8 mouse cellular contexts compared by ENCODE assay signal in genomic region chr10:67283516-67283915, GRCm38 (mm10). TPM values are rescaled to one million over a fixed set of nuclear protein-coding genes. Genes with fewer than 3 reads are reported as not detected.
DNase-seq lines count a peak whose midpoint lies in the region; ATAC-seq and TF ChIP-seq lines count a peak whose summit lies in the region.

No protein-coding gene starts in this region.

- peak overlapping the region; percentile 90 for H3K4me3 ChIP-seq in heart, embryonic 10.5 days
- H3K4me3 ChIP-seq in forebrain, embryonic 16.5 days (replicated peaks; ENCODE audit: low read length): no peak overlapping the region
- H3K4me3 ChIP-seq in limb, embryonic 12.5 days (replicated peaks): peak overlapping the region; percentile 92
- H3K4me3 ChIP-seq in midbrain, embryonic 16.5 days (ENCODE audit: low read depth, low read length): peak overlapping the region; percentile 91; the same call in 1 of the 2 replicates
- no peak overlapping the region for H3K4me3 ChIP-seq in cerebellum, adult 2 months (replicated peaks; ENCODE audit: insufficient read depth, low read depth, low read length)

- peak overlapping the region; percentile 87 for H3K4me2 ChIP-seq in forebrain, embryonic 16.5 days (ENCODE audit: low read length)
- peak overlapping the region; percentile 83 for H3K4me2 ChIP-seq in limb, embryonic 12.5 days
- H3K4me2 ChIP-seq in midbrain, embryonic 16.5 days (ENCODE audit: low read length): peak overlapping the region; percentile 78

- H3K9me3 ChIP-seq in heart, embryonic 10.5 days: no peaks in the 10 kb centered on the region
- no peaks in the 10 kb centered on the region for H3K9me3 ChIP-seq in forebrain, embryonic 16.5 days (ENCODE audit: control insufficient read depth, low read length)
- no peaks in the 10 kb centered on the region for H3K9me3 ChIP-seq in limb, embryonic 12.5 days
- no peaks in the 10 kb centered on the region for H3K9me3 ChIP-seq in midbrain, embryonic 16.5 days (replicated peaks; ENCODE audit: control insufficient read depth, low read length, poor library complexity, severe bottlenecking)

- no peaks in the 10 kb centered on the region for H3K27me3 ChIP-seq in heart, embryonic 10.5 days (ENCODE audit: insufficient read depth, poor library complexity, severe bottlenecking)
- no peaks in the 10 kb centered on the region for H3K27me3 ChIP-seq in forebrain, embryonic 16.5 days (replicated peaks; ENCODE audit: control insufficient read depth, insufficient read depth, low read length)
- H3K27me3 ChIP-seq in limb, embryonic 12.5 days: no peaks in the 10 kb centered on the region
- H3K27me3 ChIP-seq in midbrain, embryonic 16.5 days (ENCODE audit: control insufficient read depth, insufficient read depth, low read depth, low read length): no peaks in the 10 kb centered on the region
- H3K27me3 ChIP-seq in cerebellum, adult 2 months (ENCODE audit: control insufficient read depth, insufficient read depth, low read length): no peaks in the 10 kb centered on the region

- WGBS in heart, embryonic 10.5 days: 85% methylated on average over 9 of the region's 9 CpGs
- 82% methylated on average over 9 of the region's 9 CpGs for WGBS in forebrain, embryonic 16.5 days
- 85% methylated on average over 9 of the region's 9 CpGs for WGBS in limb, embryonic 12.5 days
- 83% methylated on average over 9 of the region's 9 CpGs for WGBS in midbrain, embryonic 16.5 days
- WGBS in cerebellum, adult 2 months: 67% methylated on average over 9 of the region's 9 CpGs

- no peak for DNase-seq in heart, embryonic 10.5 days (ENCODE audit: low spot score)
- no peak for DNase-seq in heart, postnatal 14 days
- no peak for DNase-seq in embryo, embryonic 11 days
- no peak for DNase-seq in cerebellum, adult 2 months
- DNase-seq in cerebellum, adult 9-10 months: no peak

- intact Hi-C loops in heart, postnatal 14 days (cut with DNase I): no loop called here

- no peak for TF ChIP-seq POLR2A in cerebellum, adult 2 months (IDR thresholded peaks at IDR 0.05; ENCODE audit: borderline replicate concordance, insufficient read depth, low read length)

- H3K9ac ChIP-seq in forebrain, embryonic 16.5 days (replicated peaks; ENCODE audit: low read depth, low read length): no peak overlapping the region
- peak overlapping the region; percentile 91; the same call in 1 of the 2 replicates for H3K9ac ChIP-seq in limb, embryonic 12.5 days (replicated peaks)
- no peak overlapping the region for H3K9ac ChIP-seq in midbrain, embryonic 16.5 days (ENCODE audit: low read depth, low read length)

- no peaks in the 10 kb centered on the region for H3K36me3 ChIP-seq in heart, embryonic 10.5 days
- H3K36me3 ChIP-seq in forebrain, embryonic 16.5 days (ENCODE audit: control insufficient read depth, insufficient read depth): no peaks in the 10 kb centered on the region
- H3K36me3 ChIP-seq in limb, embryonic 12.5 days: no peaks in the 10 kb centered on the region
- no peaks in the 10 kb centered on the region for H3K36me3 ChIP-seq in midbrain, embryonic 16.5 days (ENCODE audit: control insufficient read depth, insufficient read depth, low read length)

- no peak overlapping the region for H3K27ac ChIP-seq in heart, embryonic 10.5 days
- no peak overlapping the region for H3K27ac ChIP-seq in forebrain, embryonic 16.5 days (ENCODE audit: low read length)
- no peak overlapping the region for H3K27ac ChIP-seq in limb, embryonic 12.5 days
- H3K27ac ChIP-seq in midbrain, embryonic 16.5 days (ENCODE audit: low read length): no peak overlapping the region
- no peak overlapping the region for H3K27ac ChIP-seq in cerebellum, adult 2 months (ENCODE audit: insufficient read depth, low read length)

- ATAC-seq in forebrain, embryonic 16.5 days: no peak
- ATAC-seq in limb, embryonic 12.5 days (ENCODE audit: insufficient number of reproducible peaks, insufficient read depth, low FRiP score, low TSS enrichment, low read depth): no peak
- no peak for ATAC-seq in midbrain, embryonic 16.5 days

- TF ChIP-seq CTCF in cerebellum, adult 2 months (IDR thresholded peaks at IDR 0.05; ENCODE audit: borderline replicate concordance, insufficient read depth, low read depth, low read length): no peak

- peaks cover 30% of the 10 kb centered on the region for H3K4me1 ChIP-seq in heart, embryonic 10.5 days
- H3K4me1 ChIP-seq in forebrain, embryonic 16.5 days (replicated peaks; ENCODE audit: control insufficient read depth, insufficient read depth, low read length): peaks cover 17% of the 10 kb centered on the region
- peaks cover 23% of the 10 kb centered on the region for H3K4me1 ChIP-seq in limb, embryonic 12.5 days (replicated peaks)
- H3K4me1 ChIP-seq in midbrain, embryonic 16.5 days (ENCODE audit: control insufficient read depth, insufficient read depth, low read length): peaks cover 23% of the 10 kb centered on the region
- H3K4me1 ChIP-seq in cerebellum, adult 2 months (ENCODE audit: control insufficient read depth, insufficient read depth, low read length): peaks cover 15% of the 10 kb centered on the region

RNA-seq across cellular contexts. Expression of gene Nrbf2, which starts 1.6 kb away (rescaled TPM):
- polyA plus RNA-seq in heart, embryonic 10.5 days (2016; fragmentation: Nextera tagmentation; extraction: Ambion mirVana): 30.3 and 35.6 TPM in 2 replicates
- 1 to 10 TPM; 9.1 to 9.7 TPM for total RNA-seq in heart, postnatal 14 days (2021)
- polyA plus RNA-seq in forebrain, embryonic 16.5 days (2015; fragmentation: Nextera tagmentation; extraction: Ambion mirVana): 42.0 and 42.5 TPM in 2 replicates
- polyA plus RNA-seq in limb, embryonic 12.5 days (2016; fragmentation: Nextera tagmentation; extraction: Ambion mirVana): 41.3 and 42.5 TPM in 2 replicates
- 41.6 and 41.9 TPM in 2 replicates for polyA plus RNA-seq in midbrain, embryonic 16.5 days (2015; fragmentation: Nextera tagmentation; extraction: Ambion mirVana)
- 21.3 and 22.4 TPM in 2 replicates for polyA plus RNA-seq in cerebellum, adult 2 months (2012; rRNA removed)

Comparison
In these comparisons a context has a peak if more than half of its experiments do, and no peak if none do; other contexts are left out.
1. H3K4me3 ChIP-seq: peak in heart, embryonic 10.5 days (single experiment), limb, embryonic 12.5 days (single experiment) and midbrain, embryonic 16.5 days (single experiment); none in forebrain, embryonic 16.5 days (single experiment) and cerebellum, adult 2 months (single experiment).
2. Peak in every context shown above with its lines, with median percentiles within 50 percentile points of each other: H3K4me2 ChIP-seq.